Mouse (Mus musculus) embryo, embryonic 11.5 days (tissue): ENCODE results near the gene Gnat1.

ENCODE experiments used
- DNase-seq: peaks from one replicate; pipeline ENCODE4 v3.0.0-alpha.2; 2012; ENCODE audit warnings: low read depth, low spot score

The Gnat1 gene

DNA sequence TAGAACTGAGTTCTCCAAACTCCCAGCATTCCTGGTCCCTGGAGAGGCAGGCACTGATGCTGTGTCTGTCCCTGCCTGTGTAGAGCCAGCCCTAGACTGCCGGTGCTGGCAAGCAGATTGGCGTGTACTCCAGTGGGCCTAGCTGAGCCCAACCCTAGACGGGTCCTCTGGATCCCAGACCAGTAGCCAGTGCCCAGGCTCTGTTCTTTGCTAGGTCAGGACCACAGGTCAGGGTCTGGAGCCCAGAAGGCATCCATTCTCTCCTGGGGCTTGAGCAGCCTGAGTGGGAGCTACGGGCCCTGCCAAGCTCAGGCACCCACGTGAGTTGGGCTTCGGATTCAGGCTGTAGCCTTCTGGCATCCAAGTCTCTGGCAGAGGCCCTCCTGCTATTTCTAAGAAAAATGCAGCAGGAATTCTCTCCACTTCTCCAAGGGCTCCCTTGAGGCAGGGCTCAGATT, 20.6 kb upstream of the Gnat1 start:
- no peak for DNase-seq

DNA sequence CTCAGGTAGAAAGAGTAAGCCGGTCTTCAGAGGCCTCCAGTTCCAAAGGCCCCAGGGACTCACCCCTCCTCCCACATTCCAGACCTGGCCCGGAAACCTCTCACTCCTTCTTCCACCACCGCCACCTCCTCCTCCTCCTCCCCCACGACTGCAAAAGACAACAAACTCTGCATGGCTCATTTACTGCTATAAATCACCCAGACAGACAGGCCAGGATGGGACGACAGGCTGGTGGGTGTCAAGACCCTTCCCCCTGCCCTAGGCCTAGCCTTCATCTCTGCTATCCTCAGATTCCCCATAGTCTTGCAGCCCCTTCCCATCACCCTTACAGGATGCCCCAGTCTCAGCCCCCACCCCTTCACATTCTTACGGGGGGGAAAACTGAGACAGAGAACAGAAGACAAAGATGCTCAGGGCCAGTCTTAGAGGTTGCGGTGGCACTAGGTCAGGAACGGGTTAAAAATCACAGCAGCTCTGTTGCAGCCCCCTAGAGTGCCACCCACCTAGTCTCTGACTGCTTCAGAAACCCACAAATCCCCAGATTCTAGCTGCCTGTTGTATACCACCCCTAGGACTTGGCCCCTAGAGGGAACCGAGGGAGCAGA, 20.0 kb upstream of the Gnat1 start:
- DNase-seq, result no peak

DNA sequence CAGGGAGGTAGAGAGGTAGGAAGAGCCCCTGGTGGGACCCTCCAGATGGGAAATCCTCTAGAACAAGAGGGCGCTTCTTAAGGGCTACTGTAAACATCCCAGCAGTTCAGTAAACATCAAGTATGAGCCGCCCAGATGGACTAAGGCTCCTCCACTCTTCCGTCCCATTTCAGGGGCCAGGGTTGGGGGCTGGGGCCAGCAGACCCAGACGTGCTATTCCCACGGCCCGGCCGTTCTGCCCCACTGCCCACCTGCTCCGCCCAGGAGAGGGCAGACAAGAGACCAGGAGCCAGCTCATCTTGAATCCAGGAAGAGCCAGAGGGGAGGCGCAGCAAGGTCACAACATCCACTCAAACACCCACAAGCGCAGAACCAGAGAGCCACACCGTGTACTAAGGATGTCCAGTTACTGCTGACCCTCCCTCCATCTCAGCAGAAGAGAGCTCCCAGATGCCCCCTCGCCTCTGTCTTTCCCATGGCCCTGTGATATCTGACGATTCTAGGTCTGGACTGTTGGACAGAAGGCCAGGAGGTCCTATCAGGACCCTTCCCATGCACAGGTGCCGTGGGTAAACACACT, 19.2 kb upstream of the Gnat1 start:
- DNase-seq, result no peak

DNA sequence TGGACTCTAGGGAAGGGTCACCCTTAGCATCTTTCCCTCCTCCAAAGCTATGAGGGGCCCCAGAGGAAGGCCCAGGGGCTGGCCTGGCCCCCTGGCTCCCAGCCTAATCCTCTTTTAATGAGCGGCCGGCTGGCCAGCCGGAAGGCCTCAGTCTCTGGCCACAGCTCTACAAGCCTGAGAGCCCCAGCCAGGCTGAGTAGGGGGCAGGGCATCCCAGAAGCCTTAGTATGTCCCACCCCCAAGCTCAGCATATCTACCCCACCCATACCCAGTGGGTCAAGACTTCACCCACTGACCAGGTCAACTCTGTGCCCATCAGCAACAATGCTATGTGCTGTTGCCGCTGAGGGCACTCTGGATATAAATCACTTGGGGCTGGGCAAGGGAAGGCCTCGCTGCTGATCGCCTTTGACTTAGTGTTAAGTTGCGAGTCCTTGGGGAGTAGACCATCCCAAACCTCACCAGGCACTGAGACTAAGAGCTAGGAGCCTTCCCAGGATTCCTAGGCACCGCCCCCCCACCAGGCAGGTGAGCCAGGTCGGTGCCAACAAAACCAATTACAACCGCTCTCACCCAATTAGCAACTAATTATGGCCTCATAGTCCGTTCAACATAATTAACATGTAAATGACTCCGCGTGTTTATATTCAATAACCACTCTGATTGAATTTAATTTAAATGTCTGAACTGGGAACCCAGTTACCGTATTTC, 18.5 kb upstream of the Gnat1 start:
- no peak for DNase-seq

DNA sequence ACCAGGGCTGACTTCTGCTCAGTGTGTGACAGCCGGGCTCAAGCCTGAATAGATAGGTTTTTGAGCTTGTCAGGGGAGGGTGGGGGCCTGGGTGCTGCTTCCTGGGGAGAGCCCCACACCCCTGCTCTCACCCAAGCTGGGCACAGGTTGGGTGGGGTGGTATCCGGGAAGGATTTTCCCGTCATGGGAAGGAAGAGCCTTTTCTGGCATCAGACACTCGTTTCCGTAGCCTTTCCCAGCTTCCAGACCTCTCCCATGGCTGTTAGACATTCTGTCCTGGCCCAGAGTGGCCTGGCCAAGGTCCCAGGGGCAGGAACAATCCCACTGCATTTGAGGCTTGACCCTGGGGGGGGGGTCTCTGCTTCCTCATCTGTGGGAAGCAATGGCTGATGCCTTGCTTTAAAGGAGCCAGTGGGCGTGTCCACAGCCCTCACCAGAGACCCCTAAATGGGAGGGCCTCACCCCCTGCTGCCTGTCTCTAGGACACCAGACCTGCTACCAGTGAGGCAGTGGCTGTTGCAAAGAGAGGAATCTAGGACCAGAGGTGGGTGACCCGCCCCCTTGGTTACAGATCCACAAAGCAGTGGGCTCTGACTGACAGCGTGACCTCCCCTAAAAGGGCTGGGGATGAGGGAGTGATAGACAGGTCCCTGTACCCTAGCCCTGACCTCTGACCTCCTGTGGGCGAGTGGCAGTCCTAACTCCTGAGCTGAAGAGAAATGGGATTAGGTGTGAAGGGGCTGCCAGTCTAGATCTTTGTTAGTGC, 17.5 kb upstream of the Gnat1 start:
- no peak for DNase-seq

DNA sequence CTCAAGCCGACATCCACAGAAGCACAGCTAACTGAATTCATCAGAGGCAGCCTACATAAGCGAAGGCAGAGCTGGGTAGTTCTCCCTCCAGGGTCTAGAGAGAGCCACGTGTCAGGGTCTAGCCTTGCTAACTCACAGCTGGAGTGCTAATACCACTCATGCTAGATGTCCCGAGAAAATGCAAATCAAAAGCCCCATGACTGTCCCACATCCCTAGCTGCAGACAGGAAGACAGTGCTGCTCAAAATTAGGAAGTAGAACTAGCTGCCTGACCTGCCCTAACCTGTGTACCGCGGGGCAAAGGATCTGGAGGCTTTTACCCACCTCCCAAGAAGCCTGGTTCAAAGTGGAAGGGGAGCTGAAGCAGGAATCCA, 16.6 kb upstream of the Gnat1 start:
- DNase-seq, result no peak

DNA sequence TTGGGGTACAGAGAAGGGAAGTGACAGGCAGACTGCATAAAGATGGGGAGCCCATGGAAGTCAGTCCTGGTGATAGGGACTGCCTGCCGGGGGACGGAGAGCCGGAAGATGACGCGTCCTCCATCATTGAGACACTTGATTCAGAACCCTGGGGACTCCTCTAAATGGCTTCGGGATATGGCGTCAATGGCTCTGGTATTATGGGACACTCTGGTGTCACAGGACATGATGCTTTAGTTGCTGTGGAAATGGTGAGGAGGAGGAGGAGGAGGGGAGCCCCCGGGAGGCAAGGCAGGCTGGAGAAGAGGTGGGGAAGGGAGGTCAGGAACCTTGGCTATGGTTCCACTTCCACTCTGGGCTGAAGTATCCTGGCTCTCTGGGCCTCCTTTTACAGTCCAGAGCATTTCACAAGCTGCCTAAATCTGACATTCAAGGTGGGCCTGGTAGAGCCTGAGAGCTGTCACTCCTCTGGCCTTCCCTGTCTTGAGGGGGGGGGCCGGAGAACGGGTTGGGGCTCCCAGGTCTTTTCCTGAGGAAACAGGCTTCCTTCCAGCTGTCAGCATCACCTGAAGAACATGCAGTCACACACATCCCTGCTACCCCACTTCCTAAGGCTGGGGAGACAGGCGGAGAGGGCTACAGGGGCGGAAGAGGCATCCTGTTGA, 16.1 kb upstream of the Gnat1 start:
- DNase-seq, result no peak

DNA sequence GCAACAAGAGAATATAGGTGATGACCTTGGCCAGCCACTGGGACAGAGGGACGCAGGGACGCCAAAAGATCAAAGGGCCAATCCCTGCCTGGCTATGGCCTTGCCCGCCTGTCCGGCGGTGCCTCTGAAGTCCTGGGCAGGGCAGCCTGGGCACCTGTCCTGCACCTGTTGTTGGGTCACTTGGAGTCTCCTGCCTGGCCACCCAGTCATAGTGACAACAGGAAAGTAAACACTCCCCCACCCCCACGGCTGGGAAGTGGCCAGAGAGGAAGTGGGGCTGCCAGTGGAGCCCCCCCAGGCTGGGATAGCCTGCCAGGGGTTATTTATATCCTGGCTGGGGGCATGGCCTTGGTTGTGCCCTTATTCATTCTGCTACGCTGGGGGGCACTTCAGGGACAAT, 15.1 kb upstream of the Gnat1 start:
- DNase-seq, result no peak

DNA sequence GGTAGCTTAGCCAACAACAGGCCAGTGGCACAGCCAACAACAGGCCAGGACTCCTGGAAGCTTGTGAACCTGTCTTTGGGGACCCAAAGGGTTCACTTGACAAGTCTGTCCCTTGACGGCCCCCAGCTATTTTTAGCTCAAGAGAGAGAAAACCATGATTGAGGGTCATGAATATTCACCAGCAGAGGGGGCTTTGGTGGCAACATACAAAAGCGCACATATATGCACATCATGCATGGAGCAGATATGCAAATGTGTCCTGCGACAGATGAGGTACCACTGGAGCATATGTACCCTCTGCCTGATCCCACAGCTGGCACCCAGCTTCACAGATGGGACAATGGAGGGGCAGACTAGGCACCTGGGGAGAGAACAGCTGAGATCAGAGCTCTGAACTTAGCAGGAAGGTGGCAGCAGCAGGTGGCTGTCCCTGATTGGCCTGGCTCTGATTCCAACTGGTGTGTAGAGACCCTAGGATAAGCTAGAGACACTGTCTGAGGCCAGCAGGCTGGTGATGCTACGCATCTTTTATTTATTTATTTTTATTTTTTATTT, 14.0 kb upstream of the Gnat1 start:
- DNase-seq, result no peak

DNA sequence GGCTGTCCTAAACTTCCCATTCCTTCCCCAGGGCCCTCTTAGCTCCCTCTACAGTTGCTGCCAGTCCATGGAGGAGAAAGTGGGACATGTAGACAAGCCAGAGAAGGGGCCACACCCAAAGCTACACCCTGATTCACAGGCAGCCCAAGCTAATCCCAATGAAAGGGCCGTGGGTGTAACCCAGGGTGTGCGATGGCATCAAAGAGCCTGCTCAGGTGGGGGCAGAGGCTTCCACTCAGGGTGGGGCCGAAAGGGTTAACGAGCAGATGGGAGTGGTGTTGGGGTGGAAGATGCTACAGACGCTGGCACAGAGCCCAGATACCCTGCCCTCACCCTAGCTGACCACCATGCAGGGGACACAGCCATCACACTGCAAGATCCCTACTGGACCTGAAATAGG, 13.3 kb upstream of the Gnat1 start:
- no peak for DNase-seq

DNA sequence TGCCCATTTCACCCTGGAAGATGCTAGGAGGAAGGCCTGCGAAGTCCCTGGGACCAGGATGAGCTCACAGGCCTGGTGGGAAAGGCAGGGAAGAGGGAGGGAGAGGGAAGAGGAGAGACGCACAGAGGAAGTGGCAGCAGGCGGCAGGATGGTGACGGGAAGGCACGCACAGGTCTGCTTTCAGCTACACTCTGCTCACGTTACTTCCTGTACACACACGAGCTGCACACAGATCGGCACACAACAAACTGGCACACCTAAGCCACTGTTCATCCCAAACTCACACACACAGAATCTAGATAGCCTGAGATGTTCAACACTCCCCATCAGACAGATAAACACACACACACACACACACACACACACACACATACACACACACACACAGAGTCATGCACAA, 10.9 kb upstream of the Gnat1 start:
- DNase-seq, result no peak

DNA sequence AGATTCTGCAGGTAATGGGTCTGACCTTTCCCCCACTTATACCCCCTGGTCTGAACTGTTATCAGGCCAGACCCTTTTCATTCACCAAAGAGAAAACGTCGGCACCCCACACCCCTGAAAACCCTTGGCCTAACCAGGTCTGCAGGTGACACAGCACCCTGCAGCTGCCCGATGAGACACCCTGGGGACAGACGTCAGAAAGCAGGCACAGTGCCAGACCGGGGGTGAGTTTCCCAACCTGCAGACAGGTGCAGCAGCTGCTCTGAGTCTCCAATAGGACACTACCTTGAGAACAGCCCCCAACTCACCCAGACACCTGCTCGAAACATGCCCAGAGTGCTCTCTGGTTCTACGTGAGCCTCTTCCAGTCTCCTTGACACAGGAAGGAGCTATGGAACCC, 9.4 kb upstream of the Gnat1 start:
- no peak for DNase-seq

DNA sequence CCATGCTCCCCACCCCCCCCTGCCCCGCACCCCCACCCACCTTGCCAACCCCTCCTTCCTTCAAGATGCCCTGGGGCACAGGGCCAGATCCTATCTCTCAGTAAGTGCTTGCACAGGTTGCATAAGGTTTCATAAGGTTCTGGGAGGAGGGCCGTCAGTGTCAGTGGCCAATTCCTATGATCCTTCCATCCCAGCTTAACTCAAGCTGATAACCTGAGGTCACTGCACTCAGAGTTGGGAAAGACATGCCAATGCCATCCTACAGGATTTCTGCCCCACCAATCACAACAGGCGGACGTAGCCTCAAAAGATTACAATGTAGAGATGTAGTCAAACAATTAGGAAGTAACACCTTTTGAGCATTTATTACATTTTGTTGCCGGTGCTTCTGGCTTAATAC, 8.9 kb upstream of the Gnat1 start:
- DNase-seq, result no peak

DNA sequence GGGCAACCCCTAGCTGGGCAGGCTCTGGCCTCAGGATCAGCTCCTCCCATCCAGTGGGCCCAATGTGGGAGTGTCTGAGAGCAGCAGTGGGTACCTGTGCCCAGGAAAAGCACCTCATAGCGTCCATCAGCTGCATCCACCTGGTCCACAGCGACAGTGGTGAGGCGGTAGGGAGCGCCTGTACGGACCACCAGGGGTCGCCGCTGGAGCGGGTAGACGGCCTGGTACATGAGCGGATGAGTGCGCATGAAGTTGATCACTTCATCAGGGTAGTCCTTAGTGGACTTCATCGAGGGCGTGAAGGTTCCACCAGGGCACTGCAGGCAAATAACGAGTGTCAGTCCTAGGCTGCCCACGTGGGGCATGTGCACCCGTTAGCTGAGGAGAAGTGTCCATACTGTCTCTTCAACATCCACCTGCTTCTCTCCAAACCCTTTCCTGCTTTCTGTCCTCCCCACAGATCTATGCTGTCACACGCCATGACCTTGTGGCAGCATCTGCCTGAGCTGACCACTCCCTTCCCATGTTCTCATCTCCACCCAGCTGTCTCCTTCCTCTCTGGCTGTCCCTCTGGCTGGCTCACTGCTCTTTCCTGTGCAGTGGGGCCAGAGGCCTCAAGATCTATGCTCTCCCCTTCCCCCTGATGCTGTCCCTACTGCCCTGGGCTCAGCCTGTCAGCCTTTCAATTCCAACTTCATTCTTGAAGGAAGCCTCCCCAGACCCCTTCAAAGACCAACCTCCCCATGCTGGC, 5.9 kb upstream of the Gnat1 start:
- no peak for DNase-seq

DNA sequence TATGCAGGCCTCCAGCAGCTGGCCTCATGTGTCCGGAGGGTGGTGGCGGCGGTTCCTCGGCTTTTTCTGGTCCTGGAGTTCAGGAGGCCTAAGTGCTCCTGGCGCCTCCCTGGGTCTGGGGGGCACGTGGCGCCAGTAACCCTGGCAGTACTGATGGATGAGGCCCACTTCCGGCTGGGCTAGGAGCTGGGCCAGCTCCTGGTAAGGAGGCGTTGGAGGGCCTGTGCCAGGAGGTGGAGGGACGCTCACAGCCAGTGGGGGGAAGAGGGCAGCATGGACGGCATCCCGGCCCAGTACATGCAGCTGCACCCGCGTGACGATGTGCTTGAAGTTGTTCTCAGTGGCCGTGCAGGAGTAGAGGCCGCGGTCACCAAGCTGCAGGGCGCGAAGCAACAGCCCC, 2.9 kb upstream of the Gnat1 start:
- no peak for DNase-seq

DNA sequence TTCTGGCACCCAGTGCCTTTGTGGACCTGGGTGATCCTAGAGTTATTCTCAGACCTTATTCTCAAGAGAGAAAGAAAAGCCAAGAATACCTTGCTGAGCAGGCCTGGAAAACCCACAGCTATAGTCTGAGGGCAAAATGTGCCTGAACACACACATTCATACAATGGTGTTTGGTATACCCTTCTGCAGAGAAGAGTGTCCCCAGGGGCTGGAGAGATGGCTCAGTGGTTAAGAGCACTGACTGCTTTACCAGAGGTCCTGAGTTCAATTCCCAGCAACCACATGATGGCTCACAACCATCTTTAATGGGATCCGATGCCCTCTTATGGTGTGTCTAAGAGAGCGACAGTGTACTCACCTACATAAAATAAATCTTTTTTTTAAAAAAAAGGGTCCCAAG, 651 bp downstream of the Gnat1 start:
- DNase-seq, result no peak

DNA sequence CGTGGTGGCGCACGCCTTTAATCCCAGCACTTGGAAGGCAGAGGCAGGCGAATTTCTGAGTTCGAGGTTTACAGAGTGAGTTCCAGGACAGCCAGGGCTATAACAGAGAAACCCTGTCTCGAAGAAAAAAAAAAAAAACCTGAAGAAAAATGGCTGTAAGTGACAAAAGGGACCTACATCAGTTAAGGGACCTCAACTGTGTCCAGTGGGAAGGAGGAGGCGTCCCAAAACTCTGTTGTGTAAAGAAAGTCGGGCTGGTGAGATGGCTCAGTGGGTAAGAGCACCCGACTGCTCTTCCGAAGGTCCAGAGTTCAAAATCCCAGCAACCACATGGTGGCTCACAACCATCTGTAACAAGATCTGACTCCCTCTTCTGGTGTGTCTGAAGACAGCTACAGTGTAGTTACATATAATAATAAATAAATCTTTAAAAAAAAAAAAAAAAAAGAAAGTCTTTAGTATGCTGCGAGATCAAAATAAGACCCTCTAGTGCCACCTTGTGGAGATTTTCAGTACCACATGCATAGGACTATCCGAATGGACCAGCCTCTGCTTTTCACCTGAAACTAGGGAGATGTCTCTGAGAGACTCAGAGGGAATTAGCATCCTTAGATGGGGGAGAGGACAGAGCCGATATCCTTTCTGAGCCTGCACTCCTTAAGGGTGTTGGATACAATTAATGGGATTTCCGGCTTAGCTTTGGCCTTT, 1.5 kb downstream of the Gnat1 start:
- DNase-seq, result peak; percentile 55

DNA sequence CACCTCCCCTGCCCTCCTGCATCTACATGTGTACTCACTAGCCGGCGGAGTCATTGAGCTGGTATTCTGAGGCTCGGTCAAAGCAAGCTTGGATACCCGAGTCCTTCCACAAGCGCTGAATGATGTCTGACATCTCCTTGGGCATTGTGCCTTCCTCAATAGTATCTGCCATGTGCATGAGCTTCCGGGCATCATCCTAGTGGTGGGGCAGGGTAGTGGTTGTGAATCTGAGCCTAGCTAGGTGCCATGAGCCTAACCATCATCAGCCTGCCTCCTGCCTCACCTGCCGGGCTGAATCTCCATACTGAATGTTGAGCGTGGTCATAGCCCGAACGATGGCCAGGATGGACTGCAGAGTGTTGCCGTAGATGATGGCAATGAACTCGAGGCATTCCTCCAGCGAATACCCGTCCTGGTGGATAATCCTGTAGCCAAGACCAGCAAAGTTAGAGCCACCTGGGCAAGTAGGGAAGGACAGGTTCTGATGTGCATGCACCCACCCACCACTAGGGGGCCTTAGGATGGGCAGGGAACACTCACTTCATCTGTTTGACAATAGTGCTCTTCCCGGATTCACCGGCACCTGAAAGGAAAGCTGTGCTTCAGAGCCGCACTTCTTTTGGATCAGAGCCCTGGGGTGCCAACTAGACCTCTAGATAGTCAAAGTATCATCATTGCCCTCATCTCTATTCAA, 2.3 kb downstream of the Gnat1 start:
- DNase-seq, result no peak

DNA sequence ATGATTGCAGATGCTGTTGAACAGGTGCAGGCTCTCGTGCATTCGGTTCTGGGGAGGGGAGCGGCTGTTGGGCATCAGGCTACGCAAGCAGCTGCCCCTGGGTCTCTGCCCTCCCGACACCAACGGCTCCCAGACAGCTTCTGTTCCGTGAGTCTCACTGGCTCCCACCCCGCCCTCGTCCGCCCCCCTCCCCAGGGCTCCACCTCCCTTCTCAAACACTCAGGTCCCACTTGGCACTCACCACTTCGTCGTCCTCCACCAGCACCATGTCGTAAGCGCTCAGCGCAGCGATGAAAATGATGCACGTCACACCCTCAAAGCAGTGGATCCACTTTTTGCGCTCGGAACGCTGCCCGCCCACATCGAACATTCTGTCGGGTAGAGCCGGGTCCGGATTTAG, 3.2 kb downstream of the Gnat1 start:
- no peak for DNase-seq
